Mouse (Mus musculus): ENCODE measurements around the gene Nudt2.

Gene Nudt2

GRCm38 (mm10) chr4:41520641-41521040 is 55.7 kb downstream of the Nudt2 start:
- DNase-seq (ENCODE audit: low read depth, low spot score): no peak

GRCm38 (mm10) chr4:41522136-41522535 is 57.2 kb downstream of the Nudt2 start:
- DNase-seq (ENCODE audit: low read depth, low spot score): no peak

- no peak for DNase-seq (ENCODE audit: low read depth, low spot score)
These were observed 57.8 kb downstream of the Nudt2 start for GRCm38 (mm10) chr4:41522788-41523187.

GRCm38 (mm10) chr4:41523839-41524238 is 58.9 kb downstream of the Nudt2 start:
- DNase-seq (ENCODE audit: low read depth, low spot score): no peak

- no peak for DNase-seq (ENCODE audit: low read depth, low spot score)
These were observed 59.9 kb downstream of the Nudt2 start for GRCm38 (mm10) chr4:41524829-41525228.

- no peak for DNase-seq (ENCODE audit: low read depth, low spot score)
These were observed 61.6 kb downstream of the Nudt2 start for GRCm38 (mm10) chr4:41526553-41526952.

GRCm38 (mm10) chr4:41527076-41527475 is 62.1 kb downstream of the Nudt2 start:
- no peak for DNase-seq (ENCODE audit: low read depth, low spot score)

- no peak for DNase-seq (ENCODE audit: low read depth, low spot score)
These were observed 63.0 kb downstream of the Nudt2 start for GRCm38 (mm10) chr4:41527996-41528395.
